Mouse (Mus musculus) heart, embryonic 11.5 days (tissue): ENCODE measurements around the gene Hnmt. TPM values are rescaled to one million over a fixed set of nuclear protein-coding genes. Genes with fewer than 3 reads are reported as not detected.
"Not testable (repeated sequence)": the region's sequence is repeated elsewhere in the genome, so short reads cannot be mapped to it uniquely, and the experiment has no call there.

Experiments
- ATAC-seq: fragments of 200-750 bp; cut with Nextera tagmentation; replicated peaks from 2 replicates; pipeline ENCODE4 v1.8.0; 2017; ENCODE audit warnings: moderate library complexity; ENCODE audit not compliant: insufficient number of reproducible peaks, low FRiP score, low TSS enrichment
- H3K27ac ChIP-seq: fragments of 300-500 bp; sonication (generic); 2 replicates; pipeline ENCODE4 v1.5.1; 2014; ENCODE audit warnings: mild to moderate bottlenecking, low read depth, low read length
- H3K27me3 ChIP-seq: fragments of 300-500 bp; sonication (generic); 2 replicates; pipeline ENCODE4 v1.6.1; 2014; ENCODE audit warnings: mild to moderate bottlenecking, low read length, mixed read lengths; ENCODE audit not compliant: control insufficient read depth, insufficient read depth
- H3K36me3 ChIP-seq: fragments of 300-500 bp; sonication (generic); 2 replicates; pipeline ENCODE4 v1.6.1; 2014; ENCODE audit warnings: mild to moderate bottlenecking, low read length, moderate library complexity, mixed read lengths; ENCODE audit not compliant: control insufficient read depth, insufficient read depth
- H3K4me1 ChIP-seq: fragments of 300-500 bp; sonication (generic); 2 replicates; pipeline ENCODE4 v1.6.1; 2014; ENCODE audit warnings: low read length; ENCODE audit not compliant: control insufficient read depth, insufficient read depth
- H3K4me2 ChIP-seq: fragments of 300-500 bp; sonication (generic); 2 replicates; pipeline ENCODE4 v1.6.1; 2014; ENCODE audit warnings: mild to moderate bottlenecking, moderate library complexity
- H3K4me3 ChIP-seq: fragments of 300-500 bp; sonication (generic); 2 replicates; pipeline ENCODE4 v1.5.1; 2014; ENCODE audit warnings: low read depth, low read length
- H3K9ac ChIP-seq: fragments of 300-500 bp; sonication (generic); 2 replicates; pipeline ENCODE4 v1.6.1; 2014; ENCODE audit warnings: mild to moderate bottlenecking, low read depth, low read length, moderate library complexity
- H3K9me3 ChIP-seq: fragments of 300-500 bp; sonication (generic); replicated peaks from 2 replicates; pipeline ENCODE4 v1.6.1; 2016; ENCODE audit warnings: low read length; ENCODE audit not compliant: control insufficient read depth
- WGBS: fragments of 180-500 bp; shearing (Covaris S2); extraction: QIAGEN DNeasy Blood & Tissue Kit; methylation state at CpG from one replicate; pipeline ENCODE4 v1.1.7; 2014; ENCODE audit not compliant: insufficient replicate concordance; 5-methylcytosine and 5-hydroxymethylcytosine counted together
- polyA plus RNA-seq: library from polyadenylated mRNA; unstranded; fragments of >200 nt; fragmentation: Nextera tagmentation; extraction: Ambion mirVana; gene quantifications from 2 replicates; pipeline ENCODE4 v1.2.1, GENCODE M21; 2014

Gene Hnmt
- polyA plus RNA-seq, 1 experiment from 2014 or later = 5.7 TPM

GRCm38 (mm10) chr2:23982860-23983259 is 66.3 kb downstream of the Hnmt start:
- H3K27ac ChIP-seq = no peak overlapping the region
- H3K4me2 ChIP-seq = no peak overlapping the region
- H3K27me3 ChIP-seq = no peaks in the 10 kb centered on the region
- no peak overlapping the region for H3K4me3 ChIP-seq
- H3K9ac ChIP-seq = no peak overlapping the region
- ATAC-seq = no peak
- WGBS = 45% methylated on average over 1 of the region's 1 CpGs
- no peaks in the 10 kb centered on the region for H3K4me1 ChIP-seq
- H3K36me3 ChIP-seq = no peaks in the 10 kb centered on the region
- no peaks in the 10 kb centered on the region for H3K9me3 ChIP-seq

DNA sequence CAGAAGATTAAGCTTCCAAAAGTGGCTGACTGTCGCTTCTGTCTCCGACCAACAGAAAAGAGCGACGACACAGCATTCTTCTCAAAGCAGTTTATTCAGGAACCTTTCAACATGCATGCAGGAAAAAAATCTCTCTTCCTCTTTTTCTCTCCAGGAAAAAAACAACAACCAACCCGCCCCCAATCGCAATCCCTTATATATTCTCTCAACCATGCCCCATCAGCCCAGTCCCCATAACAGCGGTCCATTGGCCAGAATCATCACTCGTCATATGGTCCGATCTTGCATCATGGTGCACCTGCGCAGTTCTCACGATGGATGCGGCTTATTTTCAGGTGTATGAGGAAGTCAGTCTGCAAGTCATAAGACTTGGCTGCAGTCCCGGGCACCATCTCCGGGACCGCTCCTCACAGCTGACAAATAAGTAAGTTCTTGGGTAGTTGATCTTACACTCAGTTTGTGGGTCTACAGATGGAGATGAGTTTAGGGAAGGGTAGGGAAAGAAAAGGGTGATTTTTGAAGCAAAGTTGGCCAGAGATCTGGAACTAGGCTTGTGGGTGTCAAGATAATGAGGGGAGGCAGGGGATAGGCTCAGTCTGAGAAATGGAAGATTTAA is 88.4 kb downstream of the Hnmt start:
- not testable (repeated sequence) for H3K27ac ChIP-seq, H3K9ac ChIP-seq, H3K27me3 ChIP-seq, H3K9me3 ChIP-seq, H3K4me3 ChIP-seq, H3K4me2 ChIP-seq, H3K36me3 ChIP-seq, H3K4me1 ChIP-seq, ATAC-seq
- 89% methylated on average over 15 of the region's 15 CpGs for WGBS

Other genes with a start within 250 kb of the Hnmt start
- gene Tbpl2, start 47.2 kb upstream of the Hnmt start, polyA plus RNA-seq = not detected in 2 replicates
- gene Il1f8, start 103.8 kb upstream of the Hnmt start, polyA plus RNA-seq = not detected in 2 replicates
- not detected in 2 replicates for gene Il1f9, start 137.1 kb upstream of the Hnmt start, polyA plus RNA-seq
- gene Il1f6, start 166.0 kb upstream of the Hnmt start, polyA plus RNA-seq = not detected in 2 replicates
- not detected in 2 replicates for gene Il1f5, start 227.6 kb upstream of the Hnmt start, polyA plus RNA-seq
- gene Il1f10, start 241.8 kb upstream of the Hnmt start, polyA plus RNA-seq = not detected in 2 replicates